Mouse (Mus musculus) forebrain, embryonic 11.5 days (tissue): ENCODE results near the gene Epb41l3. TPM values are rescaled to one million over a fixed set of nuclear protein-coding genes. Genes with fewer than 3 reads are reported as not detected.

Source experiments
- ATAC-seq: fragments of 200-750 bp; cut with Nextera tagmentation; replicated peaks from 2 replicates; pipeline ENCODE4 v1.8.0; 2017; ENCODE audit warnings: moderate TSS enrichment; ENCODE audit not compliant: low FRiP score
- DNase-seq: peaks from one replicate; pipeline ENCODE4 v3.0.0-alpha.2; 2017; ENCODE audit warnings: low spot score
- H3K27ac ChIP-seq: fragments of 300-500 bp; sonication (generic); 2 replicates; pipeline ENCODE4 v1.5.1; 2014; ENCODE audit warnings: low read depth, low read length
- H3K27me3 ChIP-seq: fragments of 300-500 bp; sonication (generic); 2 replicates; pipeline ENCODE4 v1.6.1; 2014; ENCODE audit warnings: mild to moderate bottlenecking, low read length, mixed read lengths; ENCODE audit not compliant: control insufficient read depth, insufficient read depth
- H3K36me3 ChIP-seq: fragments of 300-500 bp; sonication (generic); 2 replicates; pipeline ENCODE4 v1.6.1; 2014; ENCODE audit warnings: mild to moderate bottlenecking, low read length, moderate library complexity, mixed read lengths; ENCODE audit not compliant: control insufficient read depth, insufficient read depth
- H3K4me1 ChIP-seq: fragments of 300-500 bp; sonication (generic); replicated peaks from 2 replicates; pipeline ENCODE4 v1.6.1; 2014; ENCODE audit warnings: low read length, mixed read lengths; ENCODE audit not compliant: control insufficient read depth, insufficient read depth
- H3K4me2 ChIP-seq: fragments of 300-500 bp; sonication (generic); 2 replicates; pipeline ENCODE4 v1.6.1; 2014; ENCODE audit warnings: low read depth, mild to moderate bottlenecking, low read length, moderate library complexity, mixed read lengths; ENCODE audit not compliant: severe bottlenecking
- H3K4me3 ChIP-seq: fragments of 300-500 bp; sonication (generic); 2 replicates; pipeline ENCODE4 v1.5.1; 2014; ENCODE audit warnings: low read depth, low read length
- H3K9ac ChIP-seq: fragments of 300-500 bp; sonication (generic); 2 replicates; pipeline ENCODE4 v1.6.1; 2014; ENCODE audit warnings: low read length
- H3K9me3 ChIP-seq: fragments of 300-500 bp; sonication (generic); 2 replicates; pipeline ENCODE4 v1.6.1; 2016; ENCODE audit warnings: low read length, mixed read lengths; ENCODE audit not compliant: control insufficient read depth
- WGBS: fragments of 180-500 bp; shearing (Covaris S2); extraction: QIAGEN DNeasy Blood & Tissue Kit; methylation state at CpG from one replicate; pipeline ENCODE4 v1.1.7; 2014; 5-methylcytosine and 5-hydroxymethylcytosine counted together
- polyA plus RNA-seq: library from polyadenylated mRNA; unstranded; fragments of >200 nt; fragmentation: Nextera tagmentation; extraction: Ambion mirVana; gene quantifications from 2 replicates; pipeline ENCODE4 v1.2.1, GENCODE M21; 2014

Epb41l3 gene
- polyA plus RNA-seq, 1 experiment from 2014 or later: 78.4 TPM

- H3K27me3 ChIP-seq: no peaks in the 10 kb centered on the region
- no peaks in the 10 kb centered on the region; the same call in 1 of the 2 replicates for H3K4me1 ChIP-seq
- WGBS: 54% methylated on average over 15 of the region's 15 CpGs
- no peak overlapping the region for H3K4me2 ChIP-seq
- DNase-seq: no peak
- H3K4me3 ChIP-seq: no peak overlapping the region
- no peaks in the 10 kb centered on the region for H3K9me3 ChIP-seq
- H3K36me3 ChIP-seq: no peaks in the 10 kb centered on the region
- no peak overlapping the region for H3K27ac ChIP-seq
- peak overlapping the region; percentile 2; the same call in 1 of the 2 replicates for H3K9ac ChIP-seq
- ATAC-seq: no peak
Observed at GRCm38 (mm10) chr17:69263810-69264565, 188.5 kb downstream of the Epb41l3 start.

- ATAC-seq (no peak), DNase-seq (no peak)
- H3K4me3 ChIP-seq: no peak overlapping the region
- H3K36me3 ChIP-seq: no peaks in the 10 kb centered on the region
- no peak overlapping the region for H3K27ac ChIP-seq
- WGBS: 62% methylated on average over 4 of the region's 4 CpGs
- H3K4me2 ChIP-seq: no peak overlapping the region
- no peak overlapping the region for H3K9ac ChIP-seq
- no peaks in the 10 kb centered on the region for H3K9me3 ChIP-seq
- no peaks in the 10 kb centered on the region for H3K27me3 ChIP-seq
- no peaks in the 10 kb centered on the region; the same call in 1 of the 2 replicates for H3K4me1 ChIP-seq
Observed at GRCm38 (mm10) chr17:69265171-69265570, 189.7 kb downstream of the Epb41l3 start.

DNA sequence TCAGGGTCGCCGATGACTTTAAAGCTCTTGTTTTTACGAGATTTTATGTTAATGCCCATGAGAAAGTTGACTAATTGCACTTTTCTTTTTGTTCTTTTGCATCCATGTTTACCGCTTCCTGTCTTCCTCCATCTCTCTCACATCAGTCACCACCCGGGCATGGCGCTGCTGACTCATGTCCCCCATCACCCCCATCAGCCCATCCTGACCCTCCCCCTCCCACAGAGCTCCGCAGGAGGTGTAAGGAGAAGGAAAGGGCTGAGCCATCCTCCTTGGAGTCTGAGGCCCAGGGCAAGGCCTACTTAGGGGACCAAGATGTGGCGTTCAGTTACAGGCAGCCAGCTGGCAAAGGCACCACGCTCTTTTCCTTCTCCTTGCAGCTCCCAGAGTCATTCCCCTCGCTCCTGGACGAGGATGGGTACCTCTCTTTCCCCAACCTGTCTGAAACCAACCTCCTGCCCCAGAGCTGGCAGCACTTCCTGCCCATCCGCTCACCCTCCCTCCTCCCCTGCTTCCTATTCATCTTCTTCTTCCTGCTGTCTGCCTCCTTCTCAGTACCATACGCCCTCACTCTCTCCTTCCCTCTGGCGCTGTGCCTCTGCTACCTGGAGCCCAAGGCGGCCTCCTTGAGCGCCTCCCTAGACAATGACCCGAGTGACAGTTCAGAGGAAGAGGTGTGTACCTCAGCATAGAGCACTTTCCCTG lies 190.4 kb downstream of the Epb41l3 start:
- no peak for DNase-seq
- Histone ChIP-seq H3K9me3 (no peaks in the 10 kb centered on the region), H3K4me1 (no peaks in the 10 kb centered on the region; the same call in 1 of the 2 replicates), H3K4me3 (no peak overlapping the region), H3K9ac (no peak overlapping the region), H3K36me3 (no peaks in the 10 kb centered on the region), H3K27me3 (no peaks in the 10 kb centered on the region), H3K4me2 (no peak overlapping the region), H3K27ac (no peak overlapping the region)
- WGBS: 38% methylated on average over 17 of the region's 17 CpGs
- ATAC-seq: no peak

DNA sequence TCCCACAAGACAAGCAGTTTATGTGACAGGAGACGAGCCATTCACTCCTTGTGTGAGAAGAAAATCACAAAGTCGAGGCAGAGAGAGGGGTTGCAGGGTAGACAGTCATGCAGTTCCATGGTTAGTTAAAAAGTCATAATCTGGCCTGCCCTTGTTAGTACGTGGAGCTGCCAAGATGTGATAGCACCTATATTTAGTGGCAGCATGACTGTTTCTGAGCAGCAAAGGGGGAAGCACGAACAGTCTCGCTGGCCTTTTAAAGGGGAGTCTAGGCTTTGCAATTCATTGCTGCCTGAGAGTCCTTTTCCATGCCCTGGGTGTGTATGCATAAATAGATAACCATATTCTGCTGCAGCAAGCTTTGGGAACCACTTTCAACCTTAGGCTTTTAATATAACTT lies 191.5 kb downstream of the Epb41l3 start:
- Histone ChIP-seq H3K27me3 (no peaks in the 10 kb centered on the region), H3K4me2 (no peak overlapping the region), H3K9me3 (no peaks in the 10 kb centered on the region), H3K4me3 (no peak overlapping the region), H3K9ac (no peak overlapping the region), H3K27ac (no peak overlapping the region), H3K36me3 (no peaks in the 10 kb centered on the region), H3K4me1 (no peaks in the 10 kb centered on the region; the same call in 1 of the 2 replicates)
- ATAC-seq: no peak
- DNase-seq: no peak
- 78% methylated on average over 5 of the region's 5 CpGs for WGBS

DNA sequence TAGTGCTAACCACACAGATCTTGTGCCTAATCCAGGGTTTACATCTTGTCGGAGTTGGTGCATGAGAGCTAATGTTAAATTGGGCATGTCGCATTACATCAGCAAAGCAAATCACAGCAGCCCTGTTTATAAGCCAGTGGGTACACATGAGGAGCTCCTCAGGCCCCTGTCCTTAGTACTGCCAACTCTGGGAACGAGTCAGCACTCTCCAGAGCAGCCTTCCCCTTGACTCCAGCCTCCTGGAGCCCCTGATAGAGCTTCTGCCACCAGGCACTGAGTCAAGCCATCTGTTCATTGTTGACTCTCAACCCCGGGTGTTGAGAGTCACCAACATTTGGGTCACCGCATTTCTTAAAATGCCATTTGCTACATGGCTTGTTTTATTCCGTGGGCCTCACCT lies 192.0 kb downstream of the Epb41l3 start:
- no peaks in the 10 kb centered on the region for H3K9me3 ChIP-seq
- DNase-seq (no peak), ATAC-seq (no peak)
- no peak overlapping the region for H3K27ac ChIP-seq
- no peak overlapping the region for H3K9ac ChIP-seq
- H3K4me1 ChIP-seq: no peaks in the 10 kb centered on the region; the same call in 1 of the 2 replicates
- no peaks in the 10 kb centered on the region for H3K36me3 ChIP-seq
- H3K4me3 ChIP-seq: no peak overlapping the region
- no peaks in the 10 kb centered on the region for H3K27me3 ChIP-seq
- WGBS: 78% methylated on average over 6 of the region's 6 CpGs
- no peak overlapping the region for H3K4me2 ChIP-seq

DNA sequence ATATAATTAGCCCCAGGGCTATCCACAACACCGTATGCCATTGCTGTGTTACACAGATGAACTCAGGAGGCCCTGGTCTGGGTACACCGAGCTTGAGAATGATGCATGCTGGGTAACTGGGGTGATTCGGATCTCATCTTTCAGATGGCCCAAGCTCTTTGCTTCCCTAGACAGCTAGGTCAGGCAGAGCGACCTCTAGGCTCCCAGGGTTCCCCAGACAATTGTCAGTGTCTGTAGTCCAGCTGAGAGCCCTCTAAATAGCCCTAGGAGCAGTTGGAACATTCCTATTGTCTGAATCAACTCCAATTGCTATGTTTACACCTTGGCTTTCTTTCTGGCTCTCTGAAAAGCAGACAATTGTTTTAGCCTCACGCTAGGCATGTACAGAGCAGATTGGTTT lies 201.9 kb downstream of the Epb41l3 start:
- H3K4me3 ChIP-seq: no peak overlapping the region
- no peaks in the 10 kb centered on the region for H3K27me3 ChIP-seq
- ATAC-seq: no peak
- H3K9me3 ChIP-seq: no peaks in the 10 kb centered on the region
- H3K9ac ChIP-seq: no peak overlapping the region
- no peaks in the 10 kb centered on the region for H3K4me1 ChIP-seq
- H3K27ac ChIP-seq: no peak overlapping the region
- DNase-seq: no peak
- no peak overlapping the region for H3K4me2 ChIP-seq
- H3K36me3 ChIP-seq: no peaks in the 10 kb centered on the region
- WGBS: 19% methylated on average over 5 of the region's 5 CpGs

GRCm38 (mm10) chr17:69284511-69284910 lies 209.0 kb downstream of the Epb41l3 start:
- no peak overlapping the region for H3K27ac ChIP-seq
- no peak for DNase-seq
- H3K9ac ChIP-seq: no peak overlapping the region
- H3K4me1 ChIP-seq: no peaks in the 10 kb centered on the region
- H3K36me3 ChIP-seq: peaks cover 14% of the 10 kb centered on the region
- H3K9me3 ChIP-seq: no peaks in the 10 kb centered on the region; the same call in 1 of the 2 replicates
- WGBS: 95% methylated on average over 13 of the region's 13 CpGs
- H3K4me2 ChIP-seq: no peak overlapping the region
- H3K4me3 ChIP-seq: no peak overlapping the region
- no peaks in the 10 kb centered on the region for H3K27me3 ChIP-seq
- no peak for ATAC-seq

- Histone ChIP-seq H3K9me3 (no peaks in the 10 kb centered on the region), H3K4me3 (no peak overlapping the region), H3K27ac (no peak overlapping the region), H3K36me3 (peaks cover 14% of the 10 kb centered on the region), H3K4me1 (no peaks in the 10 kb centered on the region), H3K9ac (no peak overlapping the region), H3K27me3 (no peaks in the 10 kb centered on the region), H3K4me2 (no peak overlapping the region)
- 96% methylated on average over 12 of the region's 12 CpGs for WGBS
- no peak for ATAC-seq
- DNase-seq: no peak
Observed at GRCm38 (mm10) chr17:69288130-69288529, 212.6 kb downstream of the Epb41l3 start.
